Mouse (Mus musculus) hindbrain, embryonic 11.5 days (tissue): ENCODE data around the gene Papss2. TPM values are rescaled to one million over a fixed set of nuclear protein-coding genes. Genes with fewer than 3 reads are reported as not detected.

ENCODE experiments used
- ATAC-seq: fragments of 200-750 bp; cut with Nextera tagmentation; 2 replicates; pipeline ENCODE4 v1.8.0; 2017; ENCODE audit warnings: mild to moderate bottlenecking, moderate TSS enrichment, moderate library complexity; ENCODE audit not compliant: low FRiP score
- DNase-seq: peaks from one replicate; pipeline ENCODE4 v3.0.0-alpha.2; 2015; ENCODE audit warnings: low spot score
- H3K27ac ChIP-seq: fragments of 300-500 bp; sonication (generic); 2 replicates; pipeline ENCODE4 v1.5.1; 2014; ENCODE audit warnings: mild to moderate bottlenecking, low read depth, low read length
- H3K27me3 ChIP-seq: fragments of 300-500 bp; sonication (generic); 2 replicates; pipeline ENCODE4 v1.6.1; 2014; ENCODE audit warnings: mild to moderate bottlenecking, low read length, moderate library complexity, mixed read lengths; ENCODE audit not compliant: control insufficient read depth, insufficient read depth
- H3K36me3 ChIP-seq: fragments of 300-500 bp; sonication (generic); 2 replicates; pipeline ENCODE4 v1.6.1; 2014; ENCODE audit warnings: mild to moderate bottlenecking, low read length, moderate library complexity, mixed read lengths; ENCODE audit not compliant: control insufficient read depth, insufficient read depth
- H3K4me1 ChIP-seq: fragments of 300-500 bp; sonication (generic); replicated peaks from 2 replicates; pipeline ENCODE4 v1.6.1; 2014; ENCODE audit warnings: low read length, mixed read lengths; ENCODE audit not compliant: control insufficient read depth, insufficient read depth
- H3K4me2 ChIP-seq: fragments of 300-500 bp; sonication (generic); replicated peaks from 2 replicates; pipeline ENCODE4 v1.6.1; 2014; ENCODE audit warnings: mild to moderate bottlenecking, low read depth, low read length
- H3K4me3 ChIP-seq: fragments of 300-500 bp; sonication (generic); 2 replicates; pipeline ENCODE4 v1.5.1; 2014; ENCODE audit warnings: low read depth, low read length
- H3K9ac ChIP-seq: fragments of 300-500 bp; sonication (generic); 2 replicates; pipeline ENCODE4 v1.6.1; 2014; ENCODE audit warnings: low read depth, low read length
- H3K9me3 ChIP-seq: fragments of 300-500 bp; sonication (generic); 2 replicates; pipeline ENCODE4 v1.6.1; 2016; ENCODE audit warnings: low read length; ENCODE audit not compliant: control insufficient read depth
- WGBS: fragments of 180-500 bp; shearing (Covaris S2); extraction: QIAGEN DNeasy Blood & Tissue Kit; methylation state at CpG from one replicate; pipeline ENCODE4 v1.1.7; 2014; 5-methylcytosine and 5-hydroxymethylcytosine counted together
- polyA plus RNA-seq: library from polyadenylated mRNA; unstranded; fragments of >200 nt; fragmentation: Nextera tagmentation; extraction: Ambion mirVana; gene quantifications from 2 replicates; pipeline ENCODE4 v1.2.1, GENCODE M21; 2014

Papss2 gene
- polyA plus RNA-seq, 1 experiment from 2014 or later: 5.8 TPM

DNA sequence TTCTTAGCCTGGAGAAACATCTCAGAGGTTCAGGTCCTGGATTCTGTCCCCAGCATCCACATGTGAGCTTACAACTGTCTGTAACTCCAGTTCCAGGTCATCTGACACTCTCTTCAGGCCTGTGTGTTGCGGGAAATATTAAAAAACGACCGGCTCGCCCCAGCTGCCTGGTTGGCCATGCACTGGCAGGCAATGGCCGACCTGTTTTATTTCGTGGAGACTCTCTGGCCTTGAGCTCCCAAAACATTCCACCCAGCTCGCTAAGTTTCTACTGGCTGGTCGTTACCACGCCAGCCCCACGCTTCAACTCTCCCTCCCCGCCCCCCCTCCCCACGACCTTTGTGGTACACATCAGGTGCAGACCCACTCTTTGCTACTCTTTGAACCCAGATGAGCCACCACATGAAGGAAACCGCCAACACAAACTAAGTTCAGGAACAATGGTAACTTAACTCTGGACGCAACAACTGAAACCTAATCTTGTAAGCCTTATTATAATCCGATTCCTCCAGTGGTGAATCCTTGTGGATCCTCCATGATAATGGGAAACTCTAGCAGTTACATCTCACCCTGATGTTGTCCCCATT, 25.4 kb downstream of the Papss2 start:
- DNase-seq: no peak
- WGBS: 87% methylated on average over 15 of the region's 15 CpGs
- Histone ChIP-seq H3K4me2 (no peak overlapping the region), H3K27ac (no peak overlapping the region), H3K36me3 (no peaks in the 10 kb centered on the region), H3K4me1 (no peaks in the 10 kb centered on the region), H3K4me3 (no peak overlapping the region), H3K9me3 (no peaks in the 10 kb centered on the region), H3K27me3 (no peaks in the 10 kb centered on the region), H3K9ac (no peak overlapping the region)
- ATAC-seq: no peak

DNA sequence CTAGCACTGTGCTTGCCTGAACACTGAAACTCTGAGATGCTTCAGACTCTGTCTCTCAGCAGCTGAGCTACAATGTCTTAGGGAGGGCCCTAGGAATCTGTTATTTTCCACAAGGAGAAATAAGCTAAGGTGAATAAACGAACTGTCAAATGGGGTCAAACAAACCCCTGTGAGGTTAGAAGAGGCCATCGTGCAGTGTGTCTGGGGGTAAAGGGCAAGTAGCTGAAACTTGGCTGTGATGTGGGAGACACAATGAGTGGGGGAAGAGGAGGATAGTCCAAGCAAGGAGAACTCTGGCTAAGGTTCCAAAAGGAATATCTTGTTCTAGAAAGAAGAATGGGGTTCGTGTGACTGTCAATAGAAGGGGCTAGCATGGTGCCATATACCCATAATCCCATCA, 26.6 kb downstream of the Papss2 start:
- Histone ChIP-seq H3K9ac (no peak overlapping the region), H3K4me1 (no peaks in the 10 kb centered on the region), H3K27ac (no peak overlapping the region), H3K9me3 (no peaks in the 10 kb centered on the region), H3K4me3 (no peak overlapping the region), H3K27me3 (no peaks in the 10 kb centered on the region), H3K36me3 (no peaks in the 10 kb centered on the region), H3K4me2 (no peak overlapping the region)
- DNase-seq (no peak), ATAC-seq (no peak)
- 82% methylated on average over 3 of the region's 3 CpGs for WGBS

DNA sequence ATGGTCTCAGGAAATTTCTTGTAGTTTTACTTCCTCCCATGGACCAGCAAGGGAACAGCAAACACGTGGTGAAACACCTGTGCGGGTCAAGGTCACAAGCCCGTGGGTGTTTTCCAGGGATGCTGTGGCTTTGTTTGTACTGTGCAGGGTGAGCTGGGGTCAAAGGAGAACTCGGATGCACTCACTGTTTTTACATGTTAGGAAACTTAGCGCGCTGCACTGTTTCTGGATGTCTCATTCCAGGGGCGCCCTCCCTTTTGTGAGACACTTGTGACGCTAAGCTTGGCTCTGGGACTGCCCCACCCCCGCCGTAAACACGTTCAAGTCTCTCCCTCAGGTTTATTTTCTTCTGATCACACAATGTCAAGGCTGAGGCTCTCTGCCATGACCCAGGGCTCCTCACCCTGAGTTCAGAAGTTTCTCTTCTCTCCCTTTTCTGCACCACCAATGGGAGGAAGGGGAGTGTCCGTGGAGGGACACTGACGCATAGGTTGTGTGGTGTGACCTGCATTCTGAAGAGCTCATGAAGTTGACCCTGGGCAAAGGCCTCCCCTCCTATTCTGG, 31.3 kb downstream of the Papss2 start:
- no peaks in the 10 kb centered on the region for H3K9me3 ChIP-seq
- no peak for ATAC-seq
- no peaks in the 10 kb centered on the region for H3K4me1 ChIP-seq
- H3K27ac ChIP-seq: no peak overlapping the region
- no peaks in the 10 kb centered on the region for H3K36me3 ChIP-seq
- no peaks in the 10 kb centered on the region for H3K27me3 ChIP-seq
- H3K4me3 ChIP-seq: no peak overlapping the region
- DNase-seq: no peak
- H3K4me2 ChIP-seq: no peak overlapping the region
- no peak overlapping the region for H3K9ac ChIP-seq
- WGBS: 69% methylated on average over 13 of the region's 13 CpGs

DNA sequence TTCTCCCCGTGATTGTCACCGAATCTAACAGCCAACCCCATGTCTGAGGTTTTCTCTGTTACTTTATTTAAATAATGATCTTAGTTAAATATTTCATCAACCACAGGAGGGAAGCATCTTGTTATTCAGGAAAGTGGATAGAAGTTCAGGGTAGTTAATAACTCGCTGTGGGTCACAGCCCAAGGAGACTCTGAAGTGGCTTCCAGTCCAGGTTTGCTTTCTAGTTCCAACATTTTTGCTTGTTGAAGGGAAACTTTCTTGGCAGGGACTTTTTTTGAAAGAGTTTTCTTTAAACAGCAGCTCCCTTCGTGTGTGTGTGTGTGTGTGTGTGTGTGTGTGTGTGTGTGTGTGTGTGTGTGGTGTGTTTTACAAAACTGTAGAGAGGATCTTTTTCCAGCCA, 32.0 kb downstream of the Papss2 start:
- Histone ChIP-seq H3K4me1 (no peaks in the 10 kb centered on the region), H3K4me2 (no peak overlapping the region), H3K4me3 (no peak overlapping the region), H3K9ac (no peak overlapping the region), H3K9me3 (no peaks in the 10 kb centered on the region), H3K36me3 (no peaks in the 10 kb centered on the region), H3K27ac (no peak overlapping the region), H3K27me3 (no peaks in the 10 kb centered on the region)
- no peak for ATAC-seq
- DNase-seq: no peak
- WGBS: 90% methylated on average over 4 of the region's 4 CpGs

DNA sequence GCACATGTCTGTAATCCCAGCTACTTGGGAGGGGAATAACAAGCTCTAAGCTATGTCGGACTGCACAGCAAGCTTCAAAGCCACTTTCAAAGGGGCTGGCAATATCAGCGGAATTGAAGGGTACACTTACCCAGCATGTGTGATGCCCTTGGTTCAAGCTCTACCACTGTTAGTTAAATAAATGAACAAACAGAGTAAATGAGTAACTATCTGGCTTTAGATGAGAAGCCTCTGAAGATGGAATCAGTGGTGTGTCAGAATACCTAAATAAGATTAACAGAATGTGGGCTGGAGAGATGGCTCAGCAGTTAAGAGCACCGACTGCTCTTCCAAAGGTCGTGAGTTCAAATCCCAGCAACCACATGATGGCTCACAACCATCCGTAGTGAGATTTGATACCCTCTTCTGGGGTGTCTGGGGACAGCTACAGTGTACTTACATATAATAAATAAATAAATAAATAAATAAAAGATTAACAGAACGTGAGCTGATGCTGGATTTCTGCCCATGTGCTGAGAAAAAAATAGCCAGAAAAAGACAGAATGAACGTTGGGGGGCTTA, 33.1 kb downstream of the Papss2 start:
- Histone ChIP-seq H3K4me2 (no peak overlapping the region), H3K9ac (no peak overlapping the region), H3K4me1 (no peaks in the 10 kb centered on the region), H3K36me3 (no peaks in the 10 kb centered on the region), H3K9me3 (no peaks in the 10 kb centered on the region), H3K27me3 (no peaks in the 10 kb centered on the region), H3K27ac (no peak overlapping the region), H3K4me3 (no peak overlapping the region)
- no peak for DNase-seq
- WGBS: 77% methylated on average over 7 of the region's 7 CpGs
- no peak for ATAC-seq

DNA sequence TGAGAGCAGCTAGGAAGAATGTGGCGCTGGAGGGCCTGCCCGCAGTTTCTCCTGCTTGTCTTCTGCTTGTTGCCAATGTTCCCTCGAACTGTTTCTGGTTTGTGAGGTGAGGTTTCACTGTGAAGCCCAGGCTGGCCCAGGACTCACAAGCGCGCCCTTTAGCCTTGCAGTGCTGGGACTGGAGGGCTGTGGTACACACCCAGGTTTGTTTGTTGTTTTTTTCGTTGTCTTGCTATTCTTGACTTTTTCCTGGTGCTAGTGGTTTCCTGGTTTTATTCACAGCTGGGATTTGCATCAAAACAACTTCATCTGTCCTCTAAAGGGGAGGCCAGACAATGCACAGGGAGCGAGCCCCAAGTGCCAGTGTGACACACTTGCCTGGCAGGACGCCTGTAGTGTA, 39.3 kb downstream of the Papss2 start:
- Histone ChIP-seq H3K4me1 (no peaks in the 10 kb centered on the region), H3K27ac (no peak overlapping the region), H3K9me3 (no peaks in the 10 kb centered on the region), H3K9ac (no peak overlapping the region), H3K4me3 (no peak overlapping the region), H3K4me2 (no peak overlapping the region), H3K27me3 (no peaks in the 10 kb centered on the region), H3K36me3 (no peaks in the 10 kb centered on the region)
- ATAC-seq: no peak
- 65% methylated on average over 8 of the region's 8 CpGs for WGBS
- DNase-seq: no peak

DNA sequence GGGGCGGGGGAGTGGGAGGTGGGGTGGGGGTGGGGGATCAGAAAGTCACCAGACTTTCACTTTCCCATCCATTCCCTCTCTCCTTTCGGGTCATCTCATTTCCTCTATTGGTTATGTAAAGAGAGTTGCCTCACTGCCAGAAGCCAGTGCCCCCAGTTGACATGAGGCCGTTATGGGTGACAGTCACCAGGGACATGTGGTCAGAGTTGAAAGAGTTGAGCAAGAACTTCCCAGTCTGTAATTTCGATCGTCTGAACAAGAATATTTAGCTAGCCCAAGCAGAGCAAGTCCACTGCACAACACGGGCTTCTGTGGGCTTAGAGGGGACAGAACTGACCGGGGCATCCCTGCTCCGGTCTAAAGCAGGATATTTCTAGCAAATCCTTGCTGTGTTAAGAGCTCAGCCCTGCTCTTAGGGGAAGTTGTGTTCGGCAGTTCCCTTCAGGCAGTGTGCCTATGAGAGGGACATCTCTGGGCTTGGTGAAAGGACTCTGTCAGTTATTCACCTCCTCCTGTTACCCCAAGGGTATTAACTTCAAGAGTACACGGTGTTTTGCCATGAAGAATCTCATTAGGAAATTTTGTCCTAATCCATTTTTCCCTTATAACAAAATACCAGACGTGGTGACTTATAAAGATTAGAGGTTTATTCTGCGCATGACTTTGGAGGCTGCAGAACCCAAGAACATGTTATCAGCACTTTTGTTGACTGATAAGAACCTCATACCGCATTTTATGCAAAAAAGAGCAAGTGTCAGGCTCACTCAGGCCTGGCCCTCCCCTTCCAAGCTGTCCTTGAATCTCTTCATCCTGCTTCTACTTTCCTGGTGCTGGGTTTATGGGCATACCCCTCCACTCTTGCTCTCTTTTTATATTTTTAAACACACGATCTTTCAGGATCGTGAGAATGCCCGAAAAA, 42.0 kb downstream of the Papss2 start:
- Histone ChIP-seq H3K9me3 (no peaks in the 10 kb centered on the region), H3K36me3 (no peaks in the 10 kb centered on the region), H3K27ac (no peak overlapping the region), H3K4me3 (no peak overlapping the region), H3K4me2 (no peak overlapping the region), H3K4me1 (no peaks in the 10 kb centered on the region), H3K9ac (no peak overlapping the region), H3K27me3 (no peaks in the 10 kb centered on the region)
- no peak for DNase-seq
- WGBS: 83% methylated on average over 16 of the region's 16 CpGs
- no peak for ATAC-seq

DNA sequence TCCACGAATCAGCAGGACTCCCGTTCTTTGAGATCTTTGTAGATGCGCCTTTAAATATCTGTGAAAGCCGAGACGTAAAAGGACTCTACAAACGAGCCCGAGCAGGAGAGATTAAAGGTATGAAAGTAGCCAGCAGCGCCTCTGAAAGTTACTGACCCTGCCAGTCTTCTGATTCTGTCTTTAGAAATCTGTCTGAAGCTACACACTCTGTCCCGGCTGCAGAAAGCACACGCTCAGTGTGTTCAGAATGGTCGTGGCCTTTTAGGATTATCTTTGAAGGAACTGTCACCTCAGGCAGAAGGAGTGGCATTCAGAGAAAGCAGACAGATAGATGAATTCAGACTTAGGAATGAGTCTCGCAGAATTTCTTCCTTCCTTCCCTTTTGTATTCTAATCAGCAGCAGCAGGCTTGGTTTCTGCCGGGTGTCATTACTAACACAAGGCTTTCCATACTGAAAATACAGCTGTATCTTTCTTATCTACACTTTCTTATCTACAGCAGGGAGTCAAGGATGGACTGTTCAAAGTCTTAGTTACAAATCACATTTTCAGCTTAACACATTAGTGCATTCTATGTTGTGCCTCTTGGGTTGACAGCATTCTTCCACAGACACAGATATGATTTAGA, 42.8 kb downstream of the Papss2 start:
- Histone ChIP-seq H3K9me3 (no peaks in the 10 kb centered on the region), H3K9ac (no peak overlapping the region), H3K36me3 (no peaks in the 10 kb centered on the region), H3K4me2 (no peak overlapping the region), H3K27ac (no peak overlapping the region), H3K4me1 (no peaks in the 10 kb centered on the region), H3K27me3 (no peaks in the 10 kb centered on the region), H3K4me3 (no peak overlapping the region)
- DNase-seq: no peak
- WGBS: 67% methylated on average over 13 of the region's 13 CpGs
- ATAC-seq: no peak
